Mouse (Mus musculus): ENCODE data around the gene Clec16a. TPM values are rescaled to one million over a fixed set of nuclear protein-coding genes. Genes with fewer than 3 reads are reported as not detected.
A peak's percentile ranks its signal among the peaks of the same experiment; 100 is the strongest.

Gene Clec16a
- polyA plus RNA-seq, 1 experiment from 2014 or later, result 29.6 TPM

DNA sequence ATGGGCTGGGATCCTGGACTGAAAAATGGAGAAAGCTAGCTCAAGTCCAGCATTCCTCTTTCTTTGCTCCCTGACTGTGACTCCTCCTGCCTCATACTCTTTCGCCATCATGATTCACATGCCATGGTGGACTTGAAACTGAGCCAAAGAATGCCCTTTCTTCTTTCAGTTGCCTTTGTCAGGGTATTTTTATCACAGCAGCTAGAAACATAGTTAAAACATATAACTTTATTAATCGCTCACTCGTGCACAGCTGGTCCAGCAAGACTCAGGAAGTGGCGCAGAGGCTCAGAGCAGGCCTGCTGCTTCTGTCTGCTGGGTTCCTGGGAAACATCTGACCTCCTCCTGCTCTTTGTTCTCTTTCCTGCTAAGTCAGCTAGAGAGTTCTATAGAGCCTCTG is 158.8 kb downstream of the Clec16a start:
- Histone ChIP-seq H3K4me2 (ENCODE audit: low read depth, low read length) (no peak overlapping the region), H3K9me3 (ENCODE audit: control insufficient read depth, low read length) (no peaks in the 10 kb centered on the region), H3K4me1 (ENCODE audit: control insufficient read depth, insufficient read depth, low read length) (no peaks in the 10 kb centered on the region), H3K36me3 (ENCODE audit: control insufficient read depth, insufficient read depth, low read length) (no peaks in the 10 kb centered on the region), H3K4me3 (ENCODE audit: low read depth, low read length) (no peak overlapping the region), H3K27ac (replicated peaks; ENCODE audit: low read depth, low read length) (no peak overlapping the region), H3K27me3 (replicated peaks; ENCODE audit: control insufficient read depth, insufficient read depth, low read length) (no peaks in the 10 kb centered on the region), H3K9ac (ENCODE audit: low read depth, low read length) (no peak overlapping the region)
- WGBS, result 64% methylated on average over 4 of the region's 4 CpGs
- DNase-seq (ENCODE audit: low spot score) (no peak), ATAC-seq (ENCODE audit: low read depth) (no peak)

GRCm38 (mm10) chr16:10705396-10705795 is 160.3 kb downstream of the Clec16a start:
- Histone ChIP-seq H3K4me3 (ENCODE audit: low read depth, low read length) (no peak overlapping the region), H3K27ac (replicated peaks; ENCODE audit: low read depth, low read length) (no peak overlapping the region), H3K9ac (ENCODE audit: low read depth, low read length) (no peak overlapping the region), H3K27me3 (replicated peaks; ENCODE audit: control insufficient read depth, insufficient read depth, low read length) (no peaks in the 10 kb centered on the region), H3K4me1 (ENCODE audit: control insufficient read depth, insufficient read depth, low read length) (no peaks in the 10 kb centered on the region), H3K36me3 (ENCODE audit: control insufficient read depth, insufficient read depth, low read length) (no peaks in the 10 kb centered on the region), H3K9me3 (ENCODE audit: control insufficient read depth, low read length) (no peaks in the 10 kb centered on the region), H3K4me2 (ENCODE audit: low read depth, low read length) (no peak overlapping the region)
- 69% methylated on average over 1 of the region's 1 CpGs for WGBS
- ATAC-seq (ENCODE audit: low read depth) (no peak), DNase-seq (ENCODE audit: low spot score) (no peak)

DNA sequence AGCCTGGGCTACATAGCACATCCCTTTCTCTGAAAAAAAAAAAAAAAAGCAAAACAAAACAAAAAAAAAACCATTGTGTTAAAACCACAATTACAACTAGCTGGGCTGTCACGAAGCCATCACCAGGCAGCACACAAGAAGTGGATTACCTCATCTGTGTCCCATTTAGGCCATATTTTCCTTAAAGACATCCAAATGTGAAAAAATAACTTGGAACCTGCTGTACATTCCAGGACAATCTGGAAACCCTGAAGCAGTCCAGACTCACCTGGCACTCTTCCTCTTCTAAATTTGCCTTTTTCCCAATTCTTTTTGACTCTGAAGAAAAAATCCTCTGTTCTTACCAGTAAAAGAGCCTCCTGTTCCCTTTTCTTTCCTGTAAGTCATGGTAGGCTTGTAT is 166.4 kb downstream of the Clec16a start:
- H3K27ac ChIP-seq (replicated peaks; ENCODE audit: low read depth, low read length), result no peak overlapping the region
- no peaks in the 10 kb centered on the region for H3K9me3 ChIP-seq (ENCODE audit: control insufficient read depth, low read length)
- DNase-seq (ENCODE audit: low spot score) (peak; percentile 52), ATAC-seq (ENCODE audit: low read depth) (no peak)
- no peak overlapping the region for H3K9ac ChIP-seq (ENCODE audit: low read depth, low read length)
- WGBS, result 28% methylated on average over 1 of the region's 1 CpGs
- no peak overlapping the region for H3K4me3 ChIP-seq (ENCODE audit: low read depth, low read length)
- H3K36me3 ChIP-seq (ENCODE audit: control insufficient read depth, insufficient read depth, low read length), result no peaks in the 10 kb centered on the region
- no peak overlapping the region for H3K4me2 ChIP-seq (ENCODE audit: low read depth, low read length)
- peaks cover 7% of the 10 kb centered on the region; the same call in 1 of the 2 replicates for H3K4me1 ChIP-seq (ENCODE audit: control insufficient read depth, insufficient read depth, low read length)
- no peaks in the 10 kb centered on the region for H3K27me3 ChIP-seq (replicated peaks; ENCODE audit: control insufficient read depth, insufficient read depth, low read length)

GRCm38 (mm10) chr16:10713041-10713440 is 167.9 kb downstream of the Clec16a start:
- Histone ChIP-seq H3K9me3 (ENCODE audit: control insufficient read depth, low read length) (no peaks in the 10 kb centered on the region), H3K4me3 (ENCODE audit: low read depth, low read length) (no peak overlapping the region), H3K27ac (replicated peaks; ENCODE audit: low read depth, low read length) (no peak overlapping the region), H3K27me3 (replicated peaks; ENCODE audit: control insufficient read depth, insufficient read depth, low read length) (no peaks in the 10 kb centered on the region), H3K4me2 (ENCODE audit: low read depth, low read length) (no peak overlapping the region), H3K9ac (ENCODE audit: low read depth, low read length) (no peak overlapping the region), H3K36me3 (ENCODE audit: control insufficient read depth, insufficient read depth, low read length) (no peaks in the 10 kb centered on the region), H3K4me1 (ENCODE audit: control insufficient read depth, insufficient read depth, low read length) (peaks cover 7% of the 10 kb centered on the region; the same call in 1 of the 2 replicates)
- WGBS, result 53% methylated on average over 2 of the region's 2 CpGs
- no peak for ATAC-seq (ENCODE audit: low read depth)
- no peak for DNase-seq (ENCODE audit: low spot score)

DNA sequence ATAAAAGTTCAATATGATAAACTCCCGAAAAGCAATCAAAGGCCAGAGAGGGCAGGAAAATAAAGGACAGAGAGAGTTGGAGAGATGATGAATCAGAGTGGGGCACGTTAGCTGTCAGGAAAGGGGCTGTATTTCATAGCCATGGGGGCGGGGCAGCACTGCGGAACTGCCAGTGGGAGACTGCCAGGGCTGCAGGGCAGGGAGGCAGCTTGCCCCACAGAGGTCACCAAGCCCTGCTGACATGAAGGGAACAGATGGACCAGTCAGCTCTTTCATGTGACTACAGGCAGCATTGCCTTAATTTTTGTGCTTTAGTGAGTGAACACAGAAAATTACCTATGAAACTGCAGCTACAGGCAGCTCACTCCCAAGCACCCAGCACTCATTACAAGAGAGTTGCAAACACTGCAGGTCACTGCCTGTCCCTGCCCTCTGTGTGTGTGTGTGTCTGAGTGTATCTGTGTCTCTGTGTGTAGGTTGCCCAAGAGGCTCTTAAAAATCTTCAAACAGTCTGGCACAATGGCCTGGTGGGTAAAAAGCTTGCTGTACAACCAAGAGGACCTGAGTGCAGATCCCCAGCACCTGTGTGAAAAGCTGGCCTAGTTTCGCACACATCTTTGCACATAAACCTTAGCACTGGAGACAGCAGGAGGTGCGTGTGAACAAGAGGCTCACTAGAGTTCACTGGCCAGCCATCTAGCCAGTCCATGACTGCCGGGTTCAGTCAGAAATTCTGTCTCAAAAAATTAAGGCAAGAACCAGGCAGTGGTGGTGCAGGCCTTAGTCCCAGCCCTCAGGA is 168.5 kb downstream of the Clec16a start:
- Histone ChIP-seq H3K9me3 (ENCODE audit: control insufficient read depth, low read length) (no peaks in the 10 kb centered on the region), H3K4me3 (ENCODE audit: low read depth, low read length) (no peak overlapping the region), H3K36me3 (ENCODE audit: control insufficient read depth, insufficient read depth, low read length) (no peaks in the 10 kb centered on the region), H3K4me2 (ENCODE audit: low read depth, low read length) (no peak overlapping the region), H3K27me3 (replicated peaks; ENCODE audit: control insufficient read depth, insufficient read depth, low read length) (no peaks in the 10 kb centered on the region), H3K4me1 (ENCODE audit: control insufficient read depth, insufficient read depth, low read length) (peaks cover 7% of the 10 kb centered on the region; the same call in 1 of the 2 replicates), H3K27ac (replicated peaks; ENCODE audit: low read depth, low read length) (no peak overlapping the region), H3K9ac (ENCODE audit: low read depth, low read length) (no peak overlapping the region)
- no peak for ATAC-seq (ENCODE audit: low read depth)
- no peak for DNase-seq (ENCODE audit: low spot score)
- WGBS, result 57% methylated on average over 7 of the region's 7 CpGs

- no peaks in the 10 kb centered on the region for H3K9me3 ChIP-seq (ENCODE audit: control insufficient read depth, low read length)
- H3K4me1 ChIP-seq (ENCODE audit: control insufficient read depth, insufficient read depth, low read length), result peaks cover 7% of the 10 kb centered on the region; the same call in 1 of the 2 replicates
- no peak for ATAC-seq (ENCODE audit: low read depth)
- no peaks in the 10 kb centered on the region for H3K36me3 ChIP-seq (ENCODE audit: control insufficient read depth, insufficient read depth, low read length)
- H3K27ac ChIP-seq (replicated peaks; ENCODE audit: low read depth, low read length), result no peak overlapping the region
- DNase-seq (ENCODE audit: low spot score), result no peak
- WGBS, result 72% methylated on average over 5 of the region's 5 CpGs
- no peaks in the 10 kb centered on the region for H3K27me3 ChIP-seq (replicated peaks; ENCODE audit: control insufficient read depth, insufficient read depth, low read length)
- H3K9ac ChIP-seq (ENCODE audit: low read depth, low read length), result no peak overlapping the region
- H3K4me2 ChIP-seq (ENCODE audit: low read depth, low read length), result no peak overlapping the region
- H3K4me3 ChIP-seq (ENCODE audit: low read depth, low read length), result no peak overlapping the region
Observed at GRCm38 (mm10) chr16:10715211-10715610, 170.1 kb downstream of the Clec16a start.

- no peak for DNase-seq (ENCODE audit: low spot score)
- ATAC-seq (ENCODE audit: low read depth), result no peak
- Histone ChIP-seq H3K4me3 (ENCODE audit: low read depth, low read length) (no peak overlapping the region), H3K27me3 (replicated peaks; ENCODE audit: control insufficient read depth, insufficient read depth, low read length) (no peaks in the 10 kb centered on the region), H3K4me2 (ENCODE audit: low read depth, low read length) (no peak overlapping the region), H3K27ac (replicated peaks; ENCODE audit: low read depth, low read length) (no peak overlapping the region), H3K4me1 (ENCODE audit: control insufficient read depth, insufficient read depth, low read length) (peaks cover 7% of the 10 kb centered on the region; the same call in 1 of the 2 replicates), H3K9me3 (ENCODE audit: control insufficient read depth, low read length) (no peaks in the 10 kb centered on the region), H3K36me3 (ENCODE audit: control insufficient read depth, insufficient read depth, low read length) (no peaks in the 10 kb centered on the region), H3K9ac (ENCODE audit: low read depth, low read length) (no peak overlapping the region)
- WGBS, result 81% methylated on average over 2 of the region's 2 CpGs
Observed at GRCm38 (mm10) chr16:10715632-10716031, 170.5 kb downstream of the Clec16a start.

DNA sequence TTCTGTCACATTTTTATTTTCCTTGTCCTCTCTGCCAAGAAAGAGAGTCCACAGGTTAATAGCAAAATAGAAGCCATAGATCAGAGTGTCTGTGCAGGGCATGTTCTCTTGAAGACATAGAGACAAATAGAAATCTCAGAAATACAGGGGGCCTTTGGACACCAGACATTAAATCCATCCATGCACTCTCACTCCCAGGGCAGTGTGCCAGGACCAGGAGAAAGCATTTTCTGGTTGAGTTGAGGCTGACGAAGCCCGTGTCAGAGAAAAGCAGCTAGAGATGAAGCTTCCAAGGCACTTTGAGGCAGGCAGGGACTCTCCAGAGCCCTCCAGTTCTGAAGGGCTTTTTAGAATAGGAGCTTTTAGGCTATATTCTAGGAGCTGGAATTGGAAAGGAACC is 171.6 kb downstream of the Clec16a start:
- WGBS, result 59% methylated on average over 2 of the region's 2 CpGs
- H3K36me3 ChIP-seq (ENCODE audit: control insufficient read depth, insufficient read depth, low read length), result no peaks in the 10 kb centered on the region
- DNase-seq (ENCODE audit: low spot score), result no peak

DNA sequence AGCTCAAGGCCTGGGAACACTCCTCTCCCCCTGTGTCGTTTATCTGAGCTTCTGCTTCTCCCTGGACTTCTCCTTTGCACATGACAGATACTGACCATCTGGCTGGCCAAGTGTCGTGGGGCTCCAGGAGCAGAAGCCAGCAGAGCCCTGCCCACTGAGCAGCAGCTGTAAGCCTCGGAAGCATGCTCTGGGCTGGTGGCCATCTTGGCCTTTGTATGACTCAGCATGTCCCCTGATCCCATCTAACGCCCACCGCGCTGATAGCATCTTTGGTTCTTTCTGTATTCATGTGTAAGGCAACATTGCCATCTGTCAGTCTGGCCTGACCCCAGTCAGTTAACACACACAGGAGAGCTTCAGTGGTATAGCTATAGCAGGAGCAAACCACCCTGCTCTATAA is 174.8 kb downstream of the Clec16a start:
- Histone ChIP-seq H3K4me1 (ENCODE audit: control insufficient read depth, insufficient read depth, low read length) (no peaks in the 10 kb centered on the region), H3K9me3 (ENCODE audit: control insufficient read depth, low read length) (no peaks in the 10 kb centered on the region), H3K4me2 (ENCODE audit: low read depth, low read length) (no peak overlapping the region), H3K27me3 (replicated peaks; ENCODE audit: control insufficient read depth, insufficient read depth, low read length) (no peaks in the 10 kb centered on the region), H3K27ac (replicated peaks; ENCODE audit: low read depth, low read length) (no peak overlapping the region), H3K9ac (ENCODE audit: low read depth, low read length) (no peak overlapping the region), H3K4me3 (ENCODE audit: low read depth, low read length) (no peak overlapping the region), H3K36me3 (ENCODE audit: control insufficient read depth, insufficient read depth, low read length) (no peaks in the 10 kb centered on the region)
- ATAC-seq (ENCODE audit: low read depth) (no peak), DNase-seq (ENCODE audit: low spot score) (no peak)
- WGBS, result 76% methylated on average over 6 of the region's 6 CpGs

More for the DNA sequence above, 171.6 kb downstream of the Clec16a start:
- Histone ChIP-seq H3K9me3 (ENCODE audit: control insufficient read depth, low read length) (no peaks in the 10 kb centered on the region), H3K27me3 (replicated peaks; ENCODE audit: control insufficient read depth, insufficient read depth, low read length) (no peaks in the 10 kb centered on the region), H3K9ac (ENCODE audit: low read depth, low read length) (no peak overlapping the region), H3K4me1 (ENCODE audit: control insufficient read depth, insufficient read depth, low read length) (peaks cover 7% of the 10 kb centered on the region; the same call in 1 of the 2 replicates), H3K4me2 (ENCODE audit: low read depth, low read length) (no peak overlapping the region), H3K4me3 (ENCODE audit: low read depth, low read length) (no peak overlapping the region), H3K27ac (replicated peaks; ENCODE audit: low read depth, low read length) (no peak overlapping the region)
- no peak for ATAC-seq (ENCODE audit: low read depth)
